Mouse (Mus musculus) embryonic facial prominence, embryonic 10.5 days (tissue): ENCODE data around the gene Rbm17. TPM values are rescaled to one million over a fixed set of nuclear protein-coding genes. Genes with fewer than 3 reads are reported as not detected.

Source experiments
- polyA plus RNA-seq: library from polyadenylated mRNA; unstranded; fragments of >200 nt; fragmentation: Nextera tagmentation; extraction: Ambion mirVana; gene quantifications from 2 replicates; pipeline ENCODE4 v1.2.1, GENCODE M21; 2016

The Rbm17 gene
- polyA plus RNA-seq, 1 experiment from 2014 or later: 201 TPM

Other genes starting within 250 kb of the Rbm17 start
- 15.4 and 17.0 TPM in 2 replicates for gene Pfkfb3, start 50.1 kb downstream of the Rbm17 start, polyA plus RNA-seq
- gene Gm17490, start 22.1 kb upstream of the Rbm17 start, polyA plus RNA-seq: not detected in 2 replicates
- gene Il2ra, start 38.7 kb upstream of the Rbm17 start, polyA plus RNA-seq: not detected in 2 replicates
- gene Il15ra, start 101.1 kb upstream of the Rbm17 start, polyA plus RNA-seq: 0.41 and 0.57 TPM in 2 replicates
- gene Fbh1, start 173.4 kb upstream of the Rbm17 start, polyA plus RNA-seq: 114 and 115 TPM in 2 replicates
- gene Ankrd16, start 173.7 kb upstream of the Rbm17 start, polyA plus RNA-seq: 47.2 and 51.6 TPM in 2 replicates